Mouse (Mus musculus): ENCODE results near the gene Yrdc. TPM values are rescaled to one million over a fixed set of nuclear protein-coding genes. Genes with fewer than 3 reads are reported as not detected.
A peak's percentile ranks its signal among the peaks of the same experiment; 100 is the strongest.

Gene Yrdc
- polyA plus RNA-seq, 1 experiment from 2014 or later = 44.3 TPM

- Histone ChIP-seq H3K27me3 (no peaks in the 10 kb centered on the region), H3K4me2 (no peak overlapping the region), H3K27ac (no peak overlapping the region), H3K36me3 (peaks cover 50% of the 10 kb centered on the region), H3K9ac (replicated peaks) (no peak overlapping the region), H3K4me1 (replicated peaks) (0 out of 2 replicates have a peak, but pooled peaks cover 7% of the 10 kb centered on the region), H3K4me3 (replicated peaks) (no peak overlapping the region), H3K9me3 (no peaks in the 10 kb centered on the region)
- WGBS = 90% methylated on average over 4 of the region's 4 CpGs
- ATAC-seq (ENCODE audit: insufficient number of reproducible peaks, insufficient read depth, low FRiP score, low TSS enrichment, low read depth) = no peak
Measured at GRCm38 (mm10) chr4:124818832-124819231, 31.6 kb upstream of the Yrdc start.

- ATAC-seq (ENCODE audit: insufficient number of reproducible peaks, insufficient read depth, low FRiP score, low TSS enrichment, low read depth) = no peak
- Histone ChIP-seq H3K4me1 (replicated peaks) (no peaks in the 10 kb centered on the region), H3K27me3 (no peaks in the 10 kb centered on the region), H3K4me3 (replicated peaks) (no peak overlapping the region), H3K4me2 (no peak overlapping the region), H3K36me3 (peaks cover 84% of the 10 kb centered on the region), H3K9me3 (no peaks in the 10 kb centered on the region), H3K27ac (no peak overlapping the region), H3K9ac (replicated peaks) (no peak overlapping the region)
- WGBS = 89% methylated on average over 6 of the region's 6 CpGs
Measured at GRCm38 (mm10) chr4:124824967-124825366, 25.5 kb upstream of the Yrdc start.

- H3K36me3 ChIP-seq = peaks cover 84% of the 10 kb centered on the region
- H3K9ac ChIP-seq (replicated peaks) = no peak overlapping the region
- WGBS = 95% methylated on average over 21 of the region's 21 CpGs
- H3K4me3 ChIP-seq (replicated peaks) = no peak overlapping the region
- H3K9me3 ChIP-seq = no peaks in the 10 kb centered on the region
- no peak overlapping the region for H3K27ac ChIP-seq
- ATAC-seq (ENCODE audit: insufficient number of reproducible peaks, insufficient read depth, low FRiP score, low TSS enrichment, low read depth) = no peak
- no peaks in the 10 kb centered on the region for H3K4me1 ChIP-seq (replicated peaks)
- H3K4me2 ChIP-seq = no peak overlapping the region
- no peaks in the 10 kb centered on the region for H3K27me3 ChIP-seq
Measured at GRCm38 (mm10) chr4:124825371-124825965, 25.0 kb upstream of the Yrdc start.

GRCm38 (mm10) chr4:124829671-124830070 is 20.8 kb upstream of the Yrdc start:
- Histone ChIP-seq H3K36me3 (peaks cover 79% of the 10 kb centered on the region), H3K4me3 (replicated peaks) (no peak overlapping the region), H3K27ac (no peak overlapping the region), H3K27me3 (no peaks in the 10 kb centered on the region), H3K4me1 (replicated peaks) (no peaks in the 10 kb centered on the region), H3K9ac (replicated peaks) (no peak overlapping the region), H3K9me3 (no peaks in the 10 kb centered on the region), H3K4me2 (no peak overlapping the region)
- 91% methylated on average over 5 of the region's 5 CpGs for WGBS
- ATAC-seq (ENCODE audit: insufficient number of reproducible peaks, insufficient read depth, low FRiP score, low TSS enrichment, low read depth) = no peak

GRCm38 (mm10) chr4:124832796-124833195 is 17.7 kb upstream of the Yrdc start:
- H3K36me3 ChIP-seq = peaks cover 67% of the 10 kb centered on the region
- ATAC-seq (ENCODE audit: insufficient number of reproducible peaks, insufficient read depth, low FRiP score, low TSS enrichment, low read depth) = no peak
- 93% methylated on average over 10 of the region's 10 CpGs for WGBS

GRCm38 (mm10) chr4:124838035-124838700 is 12.3 kb upstream of the Yrdc start:
- WGBS = 86% methylated on average over 14 of the region's 14 CpGs
- H3K36me3 ChIP-seq = peaks cover 70% of the 10 kb centered on the region
- H3K4me1 ChIP-seq (replicated peaks) = no peaks in the 10 kb centered on the region
- no peak overlapping the region for H3K27ac ChIP-seq
- no peaks in the 10 kb centered on the region for H3K9me3 ChIP-seq
- H3K27me3 ChIP-seq = no peaks in the 10 kb centered on the region
- ATAC-seq (ENCODE audit: insufficient number of reproducible peaks, insufficient read depth, low FRiP score, low TSS enrichment, low read depth) = no peak
- no peak overlapping the region for H3K4me2 ChIP-seq
- no peak overlapping the region for H3K9ac ChIP-seq (replicated peaks)
- H3K4me3 ChIP-seq (replicated peaks) = no peak overlapping the region

More at GRCm38 (mm10) chr4:124832796-124833195, 17.7 kb upstream of the Yrdc start:
- no peaks in the 10 kb centered on the region for H3K27me3 ChIP-seq
- no peak overlapping the region for H3K27ac ChIP-seq
- H3K4me1 ChIP-seq (replicated peaks) = no peaks in the 10 kb centered on the region
- H3K9ac ChIP-seq (replicated peaks) = no peak overlapping the region
- no peaks in the 10 kb centered on the region for H3K9me3 ChIP-seq
- no peak overlapping the region for H3K4me3 ChIP-seq (replicated peaks)
- H3K4me2 ChIP-seq = no peak overlapping the region

GRCm38 (mm10) chr4:124840998-124841397 is 9.5 kb upstream of the Yrdc start:
- ATAC-seq (ENCODE audit: insufficient number of reproducible peaks, insufficient read depth, low FRiP score, low TSS enrichment, low read depth) = no peak
- Histone ChIP-seq H3K4me3 (replicated peaks) (no peak overlapping the region), H3K36me3 (peaks cover 83% of the 10 kb centered on the region), H3K9ac (replicated peaks) (no peak overlapping the region), H3K4me2 (no peak overlapping the region), H3K27me3 (no peaks in the 10 kb centered on the region), H3K4me1 (replicated peaks) (no peaks in the 10 kb centered on the region), H3K9me3 (no peaks in the 10 kb centered on the region), H3K27ac (no peak overlapping the region)
- 97% methylated on average over 1 of the region's 1 CpGs for WGBS

- H3K4me1 ChIP-seq (replicated peaks) = peaks cover 5% of the 10 kb centered on the region; the same call in 1 of the 2 replicates
- no peak for ATAC-seq (ENCODE audit: insufficient number of reproducible peaks, insufficient read depth, low FRiP score, low TSS enrichment, low read depth)
Measured at GRCm38 (mm10) chr4:124843493-124843892, 7.0 kb upstream of the Yrdc start.

GRCm38 (mm10) chr4:124847573-124847972 is 2.9 kb upstream of the Yrdc start:
- Histone ChIP-seq H3K9me3 (no peaks in the 10 kb centered on the region), H3K36me3 (peaks cover 43% of the 10 kb centered on the region), H3K27me3 (no peaks in the 10 kb centered on the region), H3K4me3 (replicated peaks) (no peak overlapping the region), H3K4me1 (replicated peaks) (peaks cover 20% of the 10 kb centered on the region), H3K4me2 (no peak overlapping the region), H3K9ac (replicated peaks) (no peak overlapping the region), H3K27ac (no peak overlapping the region)
- WGBS = 9% methylated on average over 8 of the region's 8 CpGs
- no peak for ATAC-seq (ENCODE audit: insufficient number of reproducible peaks, insufficient read depth, low FRiP score, low TSS enrichment, low read depth)

More at GRCm38 (mm10) chr4:124843493-124843892, 7.0 kb upstream of the Yrdc start:
- no peak overlapping the region for H3K4me2 ChIP-seq
- no peaks in the 10 kb centered on the region for H3K9me3 ChIP-seq
- H3K27me3 ChIP-seq = no peaks in the 10 kb centered on the region
- no peak overlapping the region for H3K27ac ChIP-seq
- H3K36me3 ChIP-seq = peaks cover 74% of the 10 kb centered on the region
- no peak overlapping the region for H3K9ac ChIP-seq (replicated peaks)
- 61% methylated on average over 11 of the region's 11 CpGs for WGBS
- no peak overlapping the region for H3K4me3 ChIP-seq (replicated peaks)

- peaks cover 20% of the 10 kb centered on the region for H3K4me1 ChIP-seq (replicated peaks)
- H3K4me2 ChIP-seq = peak overlapping the region; percentile 92
- H3K4me3 ChIP-seq (replicated peaks) = peak overlapping the region; percentile 100
- peak overlapping the region; percentile 90 for H3K9ac ChIP-seq (replicated peaks)
- peaks cover 44% of the 10 kb centered on the region for H3K36me3 ChIP-seq
- peak overlapping the region; percentile 91 for H3K27ac ChIP-seq
- no peaks in the 10 kb centered on the region for H3K9me3 ChIP-seq
- ATAC-seq (ENCODE audit: insufficient number of reproducible peaks, insufficient read depth, low FRiP score, low TSS enrichment, low read depth) = peak; percentile 38
- WGBS = 2% methylated on average over 24 of the region's 24 CpGs
- H3K27me3 ChIP-seq = no peaks in the 10 kb centered on the region
Measured at GRCm38 (mm10) chr4:124849631-124850260, 733 bp upstream of the Yrdc start.

- Histone ChIP-seq H3K4me3 (replicated peaks) (peak within 1 kb of the TSS; percentile 100), H3K9me3 (no peaks in the 10 kb centered on the region), H3K27ac (peak within 1 kb of the TSS; percentile 91), H3K9ac (replicated peaks) (peak within 1 kb of the TSS; percentile 90), H3K27me3 (no peaks in the 10 kb centered on the region), H3K4me1 (replicated peaks) (peaks cover 20% of the 10 kb centered on the region), H3K4me2 (peak within 1 kb of the TSS; percentile 92), H3K36me3 (peaks cover 45% of the 10 kb centered on the region)
- under 1% methylated on average over 75 of the region's 75 CpGs for WGBS
- peak; percentile 44 for ATAC-seq (ENCODE audit: insufficient number of reproducible peaks, insufficient read depth, low FRiP score, low TSS enrichment, low read depth)
Measured at GRCm38 (mm10) chr4:124850933-124851658, 617 bp downstream of the Yrdc start, which contains the start of gene 1110065P20Rik. Gene 1110065P20Rik (minus strand): TSS chr4:124851196.

Measured in limb, embryonic 12.5 days (tissue).